Mouse (Mus musculus) kidney, adult 2 months (tissue): ENCODE measurements at regions not wholly inside any gene's neighbourhood (a gene's known extent, or its start where the extent isn't known, plus 50 kb on each side); places are given as distances from the start of the nearest gene placed in this dataset.

Experiments
- CTCF ChIP-seq: fragments of 200-500 bp; conservative IDR thresholded peaks from 2 replicates; pipeline ENCODE4 v1.5.1; 2011; ENCODE audit warnings: low read depth, mild to moderate bottlenecking, control low read depth, low read length, moderate library complexity, mixed read lengths; ENCODE audit not compliant: insufficient read depth, insufficient read length
- POLR2A ChIP-seq: fragments of 200-500 bp; IDR thresholded peaks from one replicate; pipeline ENCODE4 v1.6.1; 2011; ENCODE audit warnings: low read depth, low read length, control low read depth

GRCm38 (mm10) chr13:44618368-44618767 lies 110.9 kb upstream of the Jarid2 start:
- TF ChIP-seq CTCF (no peak), POLR2A (no peak)
